21 mouse cellular contexts compared by ENCODE assay signal in the genomic region with DNA sequence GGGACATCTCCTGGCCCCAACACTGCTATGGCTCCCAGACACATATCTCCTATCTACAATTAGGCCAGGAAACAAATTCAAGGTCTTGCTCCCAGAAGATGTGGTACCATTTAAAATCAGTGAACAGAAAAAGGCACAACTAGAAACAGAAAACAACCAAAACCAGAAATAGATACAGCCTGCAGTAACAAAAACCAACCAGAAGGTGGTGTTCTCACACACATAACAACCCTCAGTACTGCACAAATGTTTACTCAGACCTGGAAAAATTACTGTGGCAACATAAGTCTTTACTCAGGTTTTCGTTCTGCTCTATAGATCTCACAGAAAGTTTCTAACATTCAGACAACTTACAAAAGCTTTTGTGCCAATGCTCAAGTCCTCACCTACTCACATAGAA. TPM values are rescaled to one million over a fixed set of nuclear protein-coding genes. Genes with fewer than 3 reads are reported as not detected.
DNase-seq lines count a peak whose midpoint lies in the region; TF ChIP-seq lines count a peak whose summit lies in the region.
"Had no signal": no experiment of that assay in that cellular context is flagged by ENCODE, and none has a peak within 500 bp of the region (broad histone marks: within the 10 kb centered on the region; RNA-seq: fewer than 3 reads in every experiment).

No protein-coding gene starts in this region.

- DNase-seq in embryo, embryonic 10.5 days (ENCODE audit: low spot score) = peak; percentile 2
- DNase-seq in embryo, embryonic 9.5 days (ENCODE audit: extremely low spot score) = no peak
- no peak for DNase-seq in layer of hippocampus, adult 2 months (ENCODE audit: low spot score in 2 of 2)
- DNase-seq in layer of hippocampus, postnatal 36 days = no peak
- DNase-seq in 416B (ENCODE audit: low read depth) = peak; percentile 17
- DNase-seq in R1 (ENCODE audit: low read depth, low spot score) = peak; percentile 25
- no peak for DNase-seq in kidney, adult 11 months
- no peak for DNase-seq in kidney, postnatal 4 days
- DNase-seq: adrenal gland, postnatal 10 days; cerebellum, adult 11 months; cerebellum, postnatal 36 days; gastrocnemius, postnatal 36 days; left cerebral cortex, postnatal 4 days; liver, embryonic 13.5 days; lung, postnatal 10 days; midbrain, embryonic 14.5 days; spleen, adult 18-20 months; thymus, adult 2 months had no signal

- H3K4me3 ChIP-seq in layer of hippocampus, adult 2 months = no peak overlapping the region
- H3K4me3 ChIP-seq: embryonic facial prominence, embryonic 10.5 days; liver, embryonic 13.5 days; myocyte; stomach, embryonic 15.5 days had no signal

- H3K27ac ChIP-seq in layer of hippocampus, adult 2 months = no peak overlapping the region
- H3K27ac ChIP-seq: embryonic facial prominence, embryonic 10.5 days; liver, embryonic 13.5 days; stomach, embryonic 15.5 days had no signal

- TF ChIP-seq CTCF in layer of hippocampus, adult 2 months (conservative IDR thresholded peaks at IDR 0.05) = peak; percentile 65

RNA-seq across cellular contexts. Expression of a gene that starts 59.0 kb away (rescaled TPM):
- 10 to 100 TPM; 67.3 to 73.6 TPM for total RNA-seq in layer of hippocampus, adult 2 months (2021)
- 10 to 100 TPM; 69.8 to 73.9 TPM for total RNA-seq in layer of hippocampus, postnatal 36 days (2021)

RNA-seq across cellular contexts. Expression of a gene that starts 59.9 kb away (rescaled TPM):
- 1 to 10 TPM; 1.0 to 1.3 TPM for total RNA-seq in layer of hippocampus, adult 2 months (2021)
- 1 to 10 TPM in 1 of 2 experiments, under 1 TPM in 1; 0.97 to 1.3 TPM for total RNA-seq in layer of hippocampus, postnatal 36 days (2021)
- total RNA-seq: gastrocnemius, postnatal 36 days had no signal

Comparison
In these comparisons a context has a peak if more than half of its experiments do, and no peak if none do; other contexts are left out.
1. DNase-seq: peak in embryo, embryonic 10.5 days (single experiment), 416B (single experiment) and R1 (single experiment); none in embryo, embryonic 9.5 days (single experiment), layer of hippocampus, adult 2 months (0 of 2), layer of hippocampus, postnatal 36 days (0 of 2), kidney, adult 11 months (single experiment) and kidney, postnatal 4 days (0 of 2).